Mouse (Mus musculus) midbrain, postnatal 0 days (tissue): ENCODE results near the gene Tnfrsf8. TPM values are rescaled to one million over a fixed set of nuclear protein-coding genes. Genes with fewer than 3 reads are reported as not detected.

Experiments used
- ATAC-seq: fragments of 200-750 bp; cut with Nextera tagmentation; 2 replicates; pipeline ENCODE4 v1.8.0; 2017; ENCODE audit warnings: moderate number of reproducible peaks, mild to moderate bottlenecking, moderate TSS enrichment, moderate library complexity; ENCODE audit not compliant: low FRiP score
- DNase-seq: peaks from one replicate; pipeline ENCODE4 v3.0.0-alpha.2; 2015; ENCODE audit warnings: low spot score
- H3K27ac ChIP-seq: fragments of 300-500 bp; sonication (generic); 2 replicates; pipeline ENCODE4 v1.5.1; 2014; ENCODE audit warnings: low read depth, mild to moderate bottlenecking, low read length, mixed read lengths
- H3K27me3 ChIP-seq: fragments of 300-500 bp; sonication (generic); 2 replicates; pipeline ENCODE4 v1.6.1; 2014; ENCODE audit warnings: low read length, control low read depth, mixed read lengths; ENCODE audit not compliant: insufficient read depth
- H3K36me3 ChIP-seq: fragments of 300-500 bp; sonication (generic); 2 replicates; pipeline ENCODE4 v1.6.1; 2014; ENCODE audit warnings: low read length, control low read depth, mixed read lengths; ENCODE audit not compliant: insufficient read depth
- H3K4me1 ChIP-seq: fragments of 300-500 bp; sonication (generic); 2 replicates; pipeline ENCODE4 v1.6.1; 2014; ENCODE audit warnings: mild to moderate bottlenecking, control low read depth, antibody characterized with exemption, low read length, mixed read lengths; ENCODE audit not compliant: insufficient read depth
- H3K4me2 ChIP-seq: fragments of 300-500 bp; sonication (generic); 2 replicates; pipeline ENCODE4 v1.6.1; 2014; ENCODE audit warnings: low read depth, mild to moderate bottlenecking, low read length, mixed read lengths; ENCODE audit not compliant: poor library complexity, severe bottlenecking
- H3K4me3 ChIP-seq: fragments of 300-500 bp; sonication (generic); 2 replicates; pipeline ENCODE4 v1.5.1; 2014; ENCODE audit warnings: low read depth, mild to moderate bottlenecking, low read length, moderate library complexity
- H3K9ac ChIP-seq: fragments of 300-500 bp; sonication (generic); replicated peaks from 2 replicates; pipeline ENCODE4 v1.6.1; 2014; ENCODE audit warnings: mild to moderate bottlenecking, low read length, moderate library complexity, mixed read lengths; ENCODE audit not compliant: poor library complexity, severe bottlenecking
- H3K9me3 ChIP-seq: fragments of 300-500 bp; sonication (generic); 2 replicates; pipeline ENCODE4 v1.6.1; 2016; ENCODE audit warnings: low read length, control low read depth
- CTCF ChIP-seq: IDR thresholded peaks from 2 replicates; pipeline ENCODE4 v1.5.1; 2016; ENCODE audit warnings: antibody characterized with exemption, mild to moderate bottlenecking
- WGBS: fragments of 180-500 bp; shearing (Covaris S2); extraction: QIAGEN DNeasy Blood & Tissue Kit; methylation state at CpG from one replicate; pipeline ENCODE4 v1.1.7; 2014; 5-methylcytosine and 5-hydroxymethylcytosine counted together
- polyA plus RNA-seq: library from polyadenylated mRNA; unstranded; fragments of >200 nt; fragmentation: Nextera tagmentation; extraction: Ambion mirVana; gene quantifications from 2 replicates; pipeline ENCODE4 v1.2.1, GENCODE M21; 2015
- total RNA-seq: library from RNA; depleted of rRNA; stranded (reverse); fragments of >200 nt; gene quantifications from 2 replicates; pipeline ENCODE4 v1.2.3, GENCODE M21; 2014

Gene Tnfrsf8
- total and polyA plus RNA-seq, 2 experiments from 2014 or later, result 3.0 to 3.3 TPM

DNA sequence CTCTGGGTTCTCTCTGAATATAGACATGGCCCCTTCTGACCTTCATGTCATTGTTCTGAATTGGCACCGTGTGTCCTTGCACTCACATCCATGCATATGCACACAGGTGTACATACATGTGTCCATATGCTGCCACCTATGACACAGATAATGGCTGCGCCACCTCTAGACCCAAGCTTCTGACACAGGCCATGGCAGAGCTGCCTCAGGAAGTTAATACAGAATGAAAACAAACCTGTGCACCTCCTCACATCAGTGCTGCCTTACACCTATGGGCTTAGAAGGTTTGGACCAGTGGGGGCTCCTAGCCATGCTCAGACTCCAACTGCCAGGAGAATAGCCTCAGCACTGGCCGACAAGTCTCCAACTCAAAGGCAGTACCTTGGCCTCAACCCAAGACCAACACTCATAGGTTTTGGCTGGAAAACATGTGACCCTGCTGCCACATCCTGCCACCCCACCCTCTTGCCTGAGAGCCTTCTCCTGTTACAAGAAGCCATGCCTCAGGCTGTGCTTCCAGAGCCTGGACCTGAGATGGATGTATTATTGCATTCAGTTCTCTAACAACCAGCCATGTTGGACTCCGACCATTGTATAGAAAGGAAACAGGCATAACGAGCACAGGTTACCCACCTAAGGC lies 85.3 kb downstream of the Tnfrsf8 start:
- no peak for TF ChIP-seq CTCF
- H3K9ac ChIP-seq, result no peak overlapping the region
- no peaks in the 10 kb centered on the region for H3K9me3 ChIP-seq
- H3K4me3 ChIP-seq, result no peak overlapping the region
- no peak for DNase-seq
- no peak overlapping the region for H3K27ac ChIP-seq
- H3K36me3 ChIP-seq, result no peaks in the 10 kb centered on the region
- H3K4me1 ChIP-seq, result no peaks in the 10 kb centered on the region
- WGBS, result 93% methylated on average over 5 of the region's 5 CpGs
- no peak overlapping the region for H3K4me2 ChIP-seq
- H3K27me3 ChIP-seq, result no peaks in the 10 kb centered on the region
- ATAC-seq, result no peak

- Histone ChIP-seq H3K9me3 (no peaks in the 10 kb centered on the region), H3K27ac (no peak overlapping the region), H3K4me2 (no peak overlapping the region), H3K9ac (no peak overlapping the region), H3K36me3 (no peaks in the 10 kb centered on the region), H3K4me1 (no peaks in the 10 kb centered on the region), H3K27me3 (no peaks in the 10 kb centered on the region), H3K4me3 (no peak overlapping the region)
- 83% methylated on average over 6 of the region's 6 CpGs for WGBS
- DNase-seq (no peak), ATAC-seq (no peak)
- TF ChIP-seq CTCF, result no peak
Observed at GRCm38 (mm10) chr4:145229051-145229450, 85.9 kb downstream of the Tnfrsf8 start.

DNA sequence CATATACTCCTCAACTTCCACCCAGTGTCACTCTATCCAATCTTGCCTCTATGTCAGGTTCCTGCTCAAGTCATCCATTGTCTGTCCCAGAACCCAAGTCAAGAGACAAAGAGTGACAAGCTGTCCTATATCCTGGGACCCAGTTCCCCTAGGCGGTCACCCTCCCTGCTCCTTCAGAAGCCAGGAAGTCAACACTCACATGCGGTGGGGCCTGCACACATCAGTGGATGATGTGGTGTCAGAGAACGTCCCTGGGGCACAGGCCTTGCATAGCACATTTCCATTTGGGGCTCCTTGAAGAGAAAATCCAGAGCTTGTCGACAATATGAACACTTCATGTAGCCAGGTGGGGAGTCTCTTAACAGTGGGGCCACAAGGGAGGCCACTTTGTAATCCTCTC lies 90.4 kb downstream of the Tnfrsf8 start:
- TF ChIP-seq CTCF, result no peak
- H3K27ac ChIP-seq, result no peak overlapping the region
- 91% methylated on average over 4 of the region's 4 CpGs for WGBS
- ATAC-seq (no peak), DNase-seq (no peak)
- H3K9ac ChIP-seq, result no peak overlapping the region
- H3K36me3 ChIP-seq, result no peaks in the 10 kb centered on the region
- H3K9me3 ChIP-seq, result no peaks in the 10 kb centered on the region
- H3K4me2 ChIP-seq, result no peak overlapping the region
- H3K4me3 ChIP-seq, result no peak overlapping the region
- H3K27me3 ChIP-seq, result no peaks in the 10 kb centered on the region
- H3K4me1 ChIP-seq, result no peaks in the 10 kb centered on the region

- ATAC-seq (no peak), DNase-seq (no peak)
- Histone ChIP-seq H3K27ac (no peak overlapping the region), H3K9ac (no peak overlapping the region), H3K4me3 (no peak overlapping the region), H3K4me2 (no peak overlapping the region), H3K36me3 (no peaks in the 10 kb centered on the region; the same call in 1 of the 2 replicates), H3K27me3 (no peaks in the 10 kb centered on the region), H3K9me3 (no peaks in the 10 kb centered on the region), H3K4me1 (no peaks in the 10 kb centered on the region)
- 84% methylated on average over 8 of the region's 8 CpGs for WGBS
- no peak for TF ChIP-seq CTCF
Observed at GRCm38 (mm10) chr4:145222064-145222463, 92.9 kb downstream of the Tnfrsf8 start.

DNA sequence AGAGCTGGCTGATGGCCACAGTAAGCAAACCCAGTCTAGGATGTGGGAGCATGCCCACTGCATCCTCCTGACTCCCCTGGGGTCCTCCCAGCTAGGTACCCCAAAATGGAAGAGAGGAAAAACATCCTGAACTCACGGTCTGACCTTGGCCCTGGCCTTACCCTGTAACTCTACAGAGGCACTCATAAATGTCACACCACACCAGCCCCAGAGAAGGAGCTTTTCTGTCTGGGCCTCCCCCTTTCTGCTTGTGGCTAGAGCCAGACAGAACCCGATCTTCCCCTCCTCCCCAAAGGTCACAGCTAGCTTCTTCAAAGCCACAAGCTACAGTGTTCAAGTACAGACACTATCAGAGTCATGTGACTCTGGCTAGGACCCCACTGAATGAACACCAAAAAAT lies 93.6 kb downstream of the Tnfrsf8 start:
- H3K9me3 ChIP-seq, result no peaks in the 10 kb centered on the region
- ATAC-seq (no peak), DNase-seq (no peak)
- no peaks in the 10 kb centered on the region for H3K27me3 ChIP-seq
- H3K4me2 ChIP-seq, result no peak overlapping the region
- 74% methylated on average over 2 of the region's 2 CpGs for WGBS
- H3K27ac ChIP-seq, result no peak overlapping the region
- H3K4me1 ChIP-seq, result no peaks in the 10 kb centered on the region
- H3K36me3 ChIP-seq, result no peaks in the 10 kb centered on the region; the same call in 1 of the 2 replicates
- no peak overlapping the region for H3K9ac ChIP-seq
- no peak for TF ChIP-seq CTCF
- no peak overlapping the region for H3K4me3 ChIP-seq

- ATAC-seq (no peak), DNase-seq (no peak)
- Histone ChIP-seq H3K4me2 (no peak overlapping the region), H3K4me3 (no peak overlapping the region), H3K4me1 (no peaks in the 10 kb centered on the region), H3K9me3 (no peaks in the 10 kb centered on the region), H3K9ac (no peak overlapping the region), H3K27me3 (no peaks in the 10 kb centered on the region), H3K36me3 (no peaks in the 10 kb centered on the region; the same call in 1 of the 2 replicates), H3K27ac (no peak overlapping the region)
- TF ChIP-seq CTCF, result no peak
- 84% methylated on average over 1 of the region's 1 CpGs for WGBS
Observed at GRCm38 (mm10) chr4:145220001-145220400, 95.0 kb downstream of the Tnfrsf8 start.
